Mouse (Mus musculus): ENCODE data around the gene Utrn. TPM values are rescaled to one million over a fixed set of nuclear protein-coding genes. Genes with fewer than 3 reads are reported as not detected.

Gene Utrn
- total and polyA plus RNA-seq, 3 experiments: 0.31 to 1.1 (median 0.67) TPM

GRCm38 (mm10) chr10:12771511-12771910 lies 97.7 kb downstream of the Utrn start:
- dilution Hi-C loops (cut with MboI; ENCODE audit: extremely low pct_ligation_motif_present, extremely low pct_unique_long_range_greater_than_20kb, low sequenced_read_pairs): no loop called here

GRCm38 (mm10) chr10:12762668-12763067 lies 106.5 kb downstream of the Utrn start:
- H3K27me3 ChIP-seq (replicated peaks): no peaks in the 10 kb centered on the region
- H3K9me3 ChIP-seq (replicated peaks; ENCODE audit: low read length): peaks cover 7% of the 10 kb centered on the region
- DNase-seq (ENCODE audit: extremely low read depth): no peak
- in situ Hi-C loops (cut with MboI; ENCODE audit: low pct_ligation_motif_present, low pct_unique_long_range_greater_than_20kb, low sequenced_read_pairs) (no loop called here), dilution Hi-C loops (cut with MboI; ENCODE audit: extremely low pct_ligation_motif_present, extremely low pct_unique_long_range_greater_than_20kb, low sequenced_read_pairs) (no loop called here)
- no peak overlapping the region for H3K27ac ChIP-seq (ENCODE audit: insufficient read depth, low read depth)
- H3K4me2 ChIP-seq (ENCODE audit: insufficient read depth, low read depth, poor library complexity, severe bottlenecking): no peak overlapping the region
- no peaks in the 10 kb centered on the region for H3K79me2 ChIP-seq (replicated peaks; ENCODE audit: control insufficient read depth, extremely low read depth, insufficient read depth, poor library complexity, severe bottlenecking)
- H3K36me3 ChIP-seq (replicated peaks in 1 of 2; ENCODE audit: control insufficient read depth in 1 of 2, insufficient read depth in 1 of 2, low read length in 1 of 2): no peaks in the 10 kb centered on the region
- no peak overlapping the region for H3K4me3 ChIP-seq (replicated peaks in 1 of 3; ENCODE audit: low read depth in 2 of 3, low read length in 2 of 3, poor library complexity in 1 of 3)
- H3K4me1 ChIP-seq (ENCODE audit: control insufficient read depth in 1 of 2, insufficient read depth in 2 of 2): peaks cover 3 to 11% of the 10 kb centered on the region in 2 experiments; a peak in 3 of 4 replicates
- H3K9ac ChIP-seq (ENCODE audit: insufficient read depth, low read depth): no peak overlapping the region
- TF ChIP-seq MAX (IDR thresholded peaks at IDR 0.05; ENCODE audit: low read length) (no peak), MAFK (IDR thresholded peaks at IDR 0.05; ENCODE audit: insufficient replicate concordance, low read length) (no peak), MYC (IDR thresholded peaks at IDR 0.05; ENCODE audit: low read depth, low read length) (no peak), JUN (IDR thresholded peaks at IDR 0.05; ENCODE audit: insufficient read depth, low read depth, low read length) (no peak), NELFE (IDR thresholded peaks at IDR 0.05; ENCODE audit: low read depth, low read length) (no peak), GABPA (IDR thresholded peaks at IDR 0.05; ENCODE audit: insufficient replicate concordance, low read depth, low read length) (no peak), POLR2A (IDR thresholded peaks at IDR 0.05; ENCODE audit: low read depth, low read length) (no peak), BHLHE40 (IDR thresholded peaks at IDR 0.05; ENCODE audit: low read depth, low read length) (no peak), CHD2 (IDR thresholded peaks at IDR 0.05; ENCODE audit: low read length) (no peak), POLR2AphosphoS2 (IDR thresholded peaks at IDR 0.05; ENCODE audit: low read depth, low read length) (no peak), E2F4 (IDR thresholded peaks at IDR 0.05; ENCODE audit: insufficient replicate concordance, low read depth, low read length) (no peak), CTCF (conservative IDR thresholded peaks at IDR 0.05 in 1 of 2, IDR thresholded peaks at IDR 0.05 in 1 of 2; ENCODE audit: low read depth in 2 of 2, low read length in 2 of 2) (no peak), MEF2A (IDR thresholded peaks at IDR 0.05; ENCODE audit: borderline replicate concordance, low read depth, low read length) (no peak), EP300 (IDR thresholded peaks at IDR 0.05; ENCODE audit: low read length) (no peak), HCFC1 (IDR thresholded peaks at IDR 0.05; ENCODE audit: low read depth, low read length) (no peak), ETS1 (conservative IDR thresholded peaks at IDR 0.05; ENCODE audit: low read depth, low read length) (no peak), USF1 (IDR thresholded peaks at IDR 0.05; ENCODE audit: low read depth, low read length) (no peak), RCOR1 (conservative IDR thresholded peaks at IDR 0.05; ENCODE audit: low read depth, low read length) (no peak)

More at GRCm38 (mm10) chr10:12771511-12771910, 97.7 kb downstream of the Utrn start:
- H3K27me3 ChIP-seq (replicated peaks): no peaks in the 10 kb centered on the region
- H3K36me3 ChIP-seq (replicated peaks in 1 of 2; ENCODE audit: control insufficient read depth in 1 of 2, insufficient read depth in 1 of 2, low read length in 1 of 2): no peaks in the 10 kb centered on the region
- H3K27ac ChIP-seq (ENCODE audit: insufficient read depth, low read depth): no peak overlapping the region
- H3K9me3 ChIP-seq (replicated peaks; ENCODE audit: low read length): peaks cover 3% of the 10 kb centered on the region
- H3K9ac ChIP-seq (ENCODE audit: insufficient read depth, low read depth): no peak overlapping the region
- in situ Hi-C loops (cut with MboI; ENCODE audit: low pct_ligation_motif_present, low pct_unique_long_range_greater_than_20kb, low sequenced_read_pairs): no loop called here
- H3K4me1 ChIP-seq (ENCODE audit: control insufficient read depth in 1 of 2, insufficient read depth in 2 of 2): no peaks in the 10 kb centered on the region
- no peak overlapping the region for H3K4me2 ChIP-seq (ENCODE audit: insufficient read depth, low read depth, poor library complexity, severe bottlenecking)
- no peaks in the 10 kb centered on the region for H3K79me2 ChIP-seq (replicated peaks; ENCODE audit: control insufficient read depth, extremely low read depth, insufficient read depth, poor library complexity, severe bottlenecking)
- H3K4me3 ChIP-seq (replicated peaks in 1 of 3; ENCODE audit: low read depth in 2 of 3, low read length in 2 of 3, poor library complexity in 1 of 3): no peak overlapping the region
- TF ChIP-seq E2F4 (IDR thresholded peaks at IDR 0.05; ENCODE audit: insufficient replicate concordance, low read depth, low read length): no peak
- TF ChIP-seq UBTF (IDR thresholded peaks at IDR 0.05; ENCODE audit: low read depth, low read length): no peak
- no peak for TF ChIP-seq MEF2A (IDR thresholded peaks at IDR 0.05; ENCODE audit: borderline replicate concordance, low read depth, low read length)
- no peak for TF ChIP-seq SMC3 (IDR thresholded peaks at IDR 0.05; ENCODE audit: low read depth, low read length)
- TF ChIP-seq PAX5 (IDR thresholded peaks at IDR 0.05; ENCODE audit: low read length): no peak
- no peak for TF ChIP-seq KAT2A (IDR thresholded peaks at IDR 0.05; ENCODE audit: insufficient replicate concordance, low read length)
- TF ChIP-seq MXI1 (IDR thresholded peaks at IDR 0.05; ENCODE audit: low read depth, low read length): no peak
- no peak for TF ChIP-seq USF2 (conservative IDR thresholded peaks at IDR 0.05; ENCODE audit: low read depth, low read length)
- TF ChIP-seq POLR2A (IDR thresholded peaks at IDR 0.05; ENCODE audit: low read depth, low read length): no peak
- DNase-seq (ENCODE audit: extremely low read depth): no peak
